Mouse (Mus musculus): ENCODE data around the gene 2300002M23Rik.

2300002M23Rik gene

DNA sequence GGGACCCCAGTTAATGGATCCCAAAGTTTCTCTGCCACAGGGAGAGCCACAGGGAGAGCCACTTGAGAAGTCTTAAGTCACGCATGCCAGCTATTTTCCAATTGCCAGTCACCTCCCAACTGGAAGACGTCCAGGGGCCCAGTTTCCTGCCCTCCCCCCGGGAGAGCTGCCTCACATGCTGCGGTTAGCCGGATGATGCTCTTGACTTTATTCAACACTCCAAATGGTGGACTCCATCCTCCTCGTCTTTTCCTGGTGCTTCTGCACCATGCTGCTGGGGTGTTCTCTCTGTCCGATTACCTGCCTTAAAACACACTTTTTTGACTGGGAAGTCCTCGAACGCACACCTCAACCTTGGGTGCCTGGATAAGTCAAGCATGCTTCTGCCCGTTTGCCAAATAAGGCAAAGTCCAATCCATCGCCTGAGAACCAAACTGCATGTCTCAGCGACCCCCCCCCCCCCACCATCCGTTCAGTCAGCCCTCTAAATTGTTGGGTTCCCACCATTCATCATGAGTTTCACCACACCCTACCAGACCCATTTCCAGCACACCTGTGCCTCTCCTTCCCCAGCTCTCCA is 11.0 kb upstream of the 2300002M23Rik start:
- no peak for DNase-seq (ENCODE audit: low read depth, low spot score)

DNA sequence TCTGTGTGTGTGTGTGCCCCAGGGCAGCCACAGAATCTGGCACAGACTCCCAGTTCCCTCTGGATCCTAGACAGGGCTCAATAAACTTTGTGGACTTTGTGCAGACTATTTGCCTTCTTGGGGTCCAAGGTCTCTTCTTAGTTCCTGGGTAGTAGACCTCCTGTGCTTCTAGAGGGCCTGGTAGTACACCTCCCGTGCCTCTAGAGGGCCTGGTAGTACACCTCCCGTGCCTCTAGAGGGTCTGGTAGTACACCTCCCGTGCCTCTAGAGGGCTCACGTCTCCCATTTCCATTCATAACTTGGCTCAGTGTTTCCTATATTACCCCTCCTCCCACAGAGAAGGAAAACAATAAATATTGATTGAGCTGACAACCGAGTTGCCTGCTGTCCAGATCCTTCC is 10.4 kb upstream of the 2300002M23Rik start:
- peak; percentile 71 for DNase-seq (ENCODE audit: low read depth, low spot score)

DNA sequence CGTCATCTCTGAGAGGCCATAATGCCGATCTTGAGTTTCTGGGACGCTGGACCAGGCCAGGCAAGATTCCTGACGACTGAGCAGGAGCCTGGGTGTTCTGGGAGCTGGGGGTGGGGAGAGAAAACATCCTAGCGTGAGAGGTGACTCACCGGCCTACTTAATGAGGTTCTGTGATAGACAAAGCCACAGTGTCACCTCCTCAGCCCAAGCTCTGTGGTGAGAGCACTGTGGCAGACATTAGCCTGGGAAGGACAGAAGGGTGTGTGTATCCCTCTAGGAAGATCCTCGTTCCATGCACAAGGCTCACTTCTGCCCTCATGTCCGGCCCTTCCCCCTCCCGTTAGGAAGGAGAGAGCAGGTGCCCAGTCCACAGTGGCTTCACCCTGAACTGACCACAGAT is 9.9 kb upstream of the 2300002M23Rik start:
- no peak for DNase-seq (ENCODE audit: low read depth, low spot score)

GRCm38 (mm10) chr17:35558216-35558615 is 9.0 kb upstream of the 2300002M23Rik start:
- DNase-seq (ENCODE audit: low read depth, low spot score): no peak

GRCm38 (mm10) chr17:35567767-35568166 is 517 bp downstream of the 2300002M23Rik start:
- no peak for DNase-seq (ENCODE audit: low read depth, low spot score)

DNA sequence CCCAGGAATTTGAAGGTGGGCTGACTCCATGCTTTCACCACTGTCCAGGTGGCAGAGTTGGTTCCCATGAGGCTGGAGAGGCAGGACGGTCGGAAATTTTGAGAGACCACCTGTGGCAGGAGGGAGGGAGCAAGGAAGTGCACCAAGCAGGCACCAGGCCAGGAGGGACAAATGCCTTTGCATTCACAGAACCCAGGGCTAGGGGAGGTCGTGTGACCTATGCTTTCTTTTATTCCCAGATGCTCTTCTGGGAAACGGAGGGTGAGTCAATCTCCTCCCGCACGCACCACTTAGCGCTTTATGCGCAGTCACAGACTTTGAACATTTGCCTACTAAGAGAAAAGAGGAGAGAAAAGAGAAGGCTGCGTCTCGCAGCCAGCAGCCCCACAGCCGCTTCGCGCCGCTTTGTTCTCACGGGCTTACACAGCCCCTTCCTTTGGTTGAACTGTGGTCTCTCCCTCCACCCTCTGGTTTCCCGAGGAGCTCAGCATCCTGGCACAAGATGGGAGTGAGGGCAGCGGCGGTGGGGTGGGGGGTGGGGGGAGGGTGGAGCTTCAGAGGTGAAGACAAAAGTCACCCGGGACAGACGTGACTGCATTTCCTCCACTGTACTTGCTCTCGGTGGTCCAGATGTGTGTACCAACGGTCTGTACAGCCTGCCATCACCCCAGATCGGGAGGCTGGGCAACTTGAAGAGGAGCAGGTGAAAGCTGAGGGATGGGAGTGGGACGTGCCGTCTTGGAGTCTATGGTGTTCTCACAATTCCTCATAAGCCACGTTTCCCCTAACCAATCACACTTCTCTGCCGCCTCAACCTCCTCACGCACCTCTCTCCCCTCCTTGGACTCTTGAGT is 2.1 kb downstream of the 2300002M23Rik start:
- DNase-seq (ENCODE audit: low read depth, low spot score): no peak

GRCm38 (mm10) chr17:35570836-35571235 is 3.6 kb downstream of the 2300002M23Rik start:
- no peak for DNase-seq (ENCODE audit: low read depth, low spot score)

DNA sequence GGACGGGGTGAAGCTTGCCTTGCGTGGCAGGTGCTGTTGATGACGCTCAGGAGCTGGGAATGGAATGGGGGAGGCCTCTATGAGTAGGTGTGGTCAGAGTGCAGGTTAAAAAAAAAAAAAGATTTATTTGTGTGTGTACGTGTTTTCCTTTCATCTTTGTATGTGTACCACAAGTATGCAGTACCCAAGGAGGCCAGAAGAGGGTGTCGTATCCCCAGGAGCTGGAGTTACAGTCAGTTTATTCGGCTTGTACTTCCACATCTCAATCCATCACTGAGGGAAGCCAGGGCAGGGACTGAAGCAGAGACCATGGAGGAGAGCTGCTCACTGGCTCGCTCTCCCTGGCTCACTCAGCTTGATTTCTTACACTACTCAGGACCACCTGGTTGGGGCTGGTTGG is 4.2 kb downstream of the 2300002M23Rik start:
- DNase-seq (ENCODE audit: low read depth, low spot score): no peak

DNA sequence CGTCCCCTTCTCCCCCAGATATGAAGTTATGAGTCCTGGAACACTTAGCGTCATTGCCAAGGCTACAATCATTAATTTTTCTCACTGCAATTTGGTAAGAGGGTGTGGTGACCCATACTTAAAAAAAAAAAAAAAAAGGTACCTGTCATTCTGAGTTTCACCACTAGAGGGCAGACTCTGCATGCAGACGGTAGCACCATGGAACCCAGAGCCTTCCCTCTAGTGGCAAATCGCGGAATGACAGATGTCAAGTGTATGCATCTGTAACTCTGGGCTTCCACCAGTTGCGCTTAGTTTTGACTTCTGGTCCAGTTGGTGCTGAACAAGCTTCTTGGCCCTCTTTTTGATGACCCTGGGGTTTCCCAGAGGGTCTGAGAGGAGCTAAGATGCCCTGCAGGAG is 11.0 kb downstream of the 2300002M23Rik start:
- peak; percentile 95 for DNase-seq (ENCODE audit: low read depth, low spot score)

DNA sequence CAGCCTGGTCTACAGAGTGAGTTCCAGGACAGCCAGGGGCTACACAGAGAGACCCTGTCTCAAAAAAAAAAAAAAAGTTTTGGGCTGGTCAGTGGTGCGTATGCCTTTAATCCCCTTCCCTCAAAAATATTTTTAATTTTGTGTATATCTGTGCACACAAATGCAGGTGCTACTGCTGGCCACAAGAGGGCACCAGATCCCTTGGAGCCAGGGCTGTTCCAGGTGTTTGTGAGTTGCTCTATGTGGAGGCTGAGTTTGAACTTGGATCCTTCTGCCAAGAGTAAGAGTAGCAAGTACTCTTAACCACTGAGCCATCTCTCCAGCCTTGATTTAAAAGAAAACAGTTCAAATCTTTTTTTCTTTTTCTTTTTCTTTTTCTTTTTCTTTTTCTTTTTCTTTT is 15.7 kb downstream of the 2300002M23Rik start:
- peak; percentile 54 for DNase-seq (ENCODE audit: low read depth, low spot score)

GRCm38 (mm10) chr17:35584330-35584937 is 17.2 kb downstream of the 2300002M23Rik start:
- peak; percentile 88 for DNase-seq (ENCODE audit: low read depth, low spot score)

GRCm38 (mm10) chr17:35587291-35587690 is 20.0 kb downstream of the 2300002M23Rik start:
- DNase-seq (ENCODE audit: low read depth, low spot score): no peak

DNA sequence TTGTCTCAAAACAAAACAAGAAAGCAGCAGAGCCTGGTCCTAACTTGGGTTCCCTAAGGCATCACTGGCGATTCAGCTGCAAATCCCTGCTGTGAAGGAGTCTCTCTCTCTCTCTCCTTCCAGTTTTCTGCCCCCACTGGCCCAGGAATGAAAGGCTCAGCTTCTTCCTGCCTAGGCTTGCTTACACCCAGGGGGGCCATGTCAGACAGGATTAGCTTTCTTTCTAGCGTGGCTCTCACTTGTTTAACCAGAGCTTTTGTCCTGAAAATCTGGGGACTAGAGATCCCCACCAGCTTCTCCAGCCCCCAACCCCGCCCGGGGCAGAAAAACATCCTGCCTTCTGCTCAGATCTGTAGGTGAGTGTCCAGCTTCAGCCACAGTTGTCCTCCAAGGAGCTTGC is 21.1 kb downstream of the 2300002M23Rik start:
- DNase-seq (ENCODE audit: low read depth, low spot score): no peak

DNA sequence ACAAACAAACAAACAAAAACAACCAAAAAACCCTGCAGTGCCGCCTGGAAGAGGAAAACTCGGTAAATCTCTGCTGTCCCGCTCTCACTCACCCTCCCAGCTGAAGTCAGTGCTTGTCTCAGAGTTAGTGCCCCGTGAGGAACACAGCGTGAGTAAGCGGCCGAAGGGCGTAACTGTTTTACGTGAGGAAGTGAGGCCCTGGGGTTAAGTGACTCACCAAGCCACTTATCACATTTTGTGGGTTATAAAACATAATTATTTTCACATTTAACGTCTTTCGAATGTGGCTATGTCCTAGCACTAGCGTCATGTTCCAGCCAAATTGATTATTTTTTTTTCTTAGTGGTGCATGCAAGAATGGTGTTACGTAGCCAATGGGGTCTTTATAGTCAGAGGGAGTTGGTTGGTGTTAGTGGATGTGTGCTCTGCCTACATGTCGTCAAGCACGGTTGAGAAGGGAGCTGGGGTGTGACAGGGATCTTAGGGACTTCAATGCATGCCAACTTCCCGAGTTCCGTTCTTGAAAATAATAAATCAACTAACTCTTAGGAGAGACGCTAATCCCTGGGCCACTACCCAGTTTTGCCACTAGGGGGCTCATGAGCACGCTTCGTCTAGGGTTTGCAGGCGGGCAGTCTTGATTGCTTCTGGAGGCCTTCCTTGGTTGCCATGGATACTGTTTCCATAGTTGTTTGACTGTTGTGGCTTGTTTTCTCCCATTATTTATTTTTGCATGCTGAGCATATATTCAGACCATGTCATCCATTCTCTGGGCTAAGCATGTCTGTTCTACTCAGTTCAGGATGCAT is 23.4 kb downstream of the 2300002M23Rik start:
- DNase-seq (ENCODE audit: low read depth, low spot score): peak; percentile 86

DNA sequence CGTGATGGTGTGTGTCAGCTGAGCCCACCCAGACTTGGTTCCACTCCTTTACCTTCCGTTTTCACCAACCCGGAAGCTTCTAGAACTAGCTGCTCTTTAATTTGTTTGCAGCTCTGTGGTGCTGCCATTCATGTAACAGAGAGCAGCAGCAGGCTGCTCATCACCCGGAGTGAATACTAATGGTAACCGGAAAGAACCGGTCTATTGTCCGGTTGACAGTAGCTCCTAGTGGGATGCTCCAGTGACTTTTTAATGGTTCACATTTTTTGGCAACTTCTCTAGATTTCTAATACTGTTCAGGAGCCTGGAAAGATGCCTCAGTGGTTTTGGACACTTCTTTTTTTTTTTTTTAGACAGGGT is 23.9 kb downstream of the 2300002M23Rik start:
- no peak for DNase-seq (ENCODE audit: low read depth, low spot score)

DNA sequence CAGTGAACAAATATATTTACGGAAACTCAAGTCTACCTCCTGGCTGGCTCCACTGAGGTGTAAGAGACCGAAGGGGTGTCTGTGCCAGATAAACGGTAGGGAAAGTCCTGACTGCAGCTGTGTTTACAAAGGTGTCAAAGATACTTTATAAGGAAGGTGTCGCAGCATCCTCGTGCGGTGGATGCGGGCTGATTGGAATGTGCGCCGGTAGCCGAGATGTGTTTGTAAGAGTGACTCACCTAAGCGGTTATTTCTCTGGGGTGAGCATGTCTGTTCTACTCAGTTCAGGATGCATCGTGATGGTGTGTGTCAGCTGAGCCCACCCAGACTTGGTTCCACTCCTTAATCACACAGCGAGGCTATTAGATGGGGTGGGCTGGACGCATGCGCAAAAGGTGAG is 24.5 kb downstream of the 2300002M23Rik start:
- DNase-seq (ENCODE audit: low read depth, low spot score): no peak

DNA sequence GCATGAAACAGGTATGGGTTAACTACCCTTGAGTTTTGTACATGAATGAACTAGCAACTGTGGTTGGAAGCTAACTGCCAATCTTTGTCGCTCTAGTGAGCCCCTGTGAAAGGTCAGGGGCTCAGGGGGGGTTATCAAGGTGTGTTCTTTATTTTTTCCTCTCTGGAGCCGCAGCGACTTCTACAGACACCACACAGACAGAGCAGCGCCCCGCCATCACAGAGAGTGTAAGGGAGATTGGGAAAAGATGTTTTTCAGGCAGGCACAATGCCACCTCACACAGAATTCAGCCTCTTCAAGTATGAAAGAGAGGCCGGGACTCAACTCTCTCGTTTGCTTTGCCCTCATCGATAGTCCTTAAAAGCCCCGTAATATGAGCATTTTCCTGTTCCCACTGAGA is 24.9 kb downstream of the 2300002M23Rik start:
- DNase-seq (ENCODE audit: low read depth, low spot score): no peak

DNA sequence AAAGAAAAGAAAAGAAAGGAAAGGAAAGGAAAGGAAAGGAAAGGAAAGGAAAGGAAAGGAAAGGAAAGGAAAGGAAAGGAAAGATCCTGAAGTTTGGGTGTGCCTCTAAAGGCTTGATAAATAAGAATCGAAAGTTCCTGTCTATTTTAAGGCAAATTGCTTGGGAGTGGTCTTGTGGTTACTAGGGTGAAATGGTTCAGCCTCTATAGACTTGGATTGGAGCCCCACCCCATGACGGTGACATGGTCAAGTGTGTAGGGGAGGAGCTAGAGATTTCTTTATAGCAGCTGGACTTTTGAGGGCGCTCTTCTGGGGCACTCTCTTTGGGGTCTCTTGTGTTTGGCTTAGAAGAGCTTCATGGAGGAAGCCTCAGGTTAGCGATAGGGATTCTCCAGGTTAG is 26.5 kb downstream of the 2300002M23Rik start:
- DNase-seq (ENCODE audit: low read depth, low spot score): no peak

DNA sequence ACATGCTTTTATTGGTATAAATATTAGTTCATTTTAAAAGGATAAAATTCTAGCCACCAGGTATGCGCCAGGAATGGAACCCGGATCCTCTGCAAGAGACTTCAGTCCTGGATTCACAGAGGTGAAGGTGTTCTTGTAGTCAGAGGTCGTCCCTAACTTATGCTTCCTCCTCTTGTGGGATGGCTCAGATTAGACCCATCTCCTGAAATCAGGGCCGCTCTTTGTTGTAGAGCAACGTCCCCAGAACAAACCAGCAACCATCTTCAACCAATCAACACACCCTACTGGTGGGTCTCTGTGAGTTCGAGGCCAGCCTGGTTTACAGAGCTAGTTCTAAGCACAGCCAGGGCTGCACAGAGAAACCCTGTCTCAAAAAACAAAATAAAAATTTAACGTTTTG is 27.2 kb downstream of the 2300002M23Rik start:
- DNase-seq (ENCODE audit: low read depth, low spot score): no peak

GRCm38 (mm10) chr17:35597399-35597798 is 30.1 kb downstream of the 2300002M23Rik start:
- no peak for DNase-seq (ENCODE audit: low read depth, low spot score)

- no peak for DNase-seq (ENCODE audit: low read depth, low spot score)
These were observed 34.0 kb downstream of the 2300002M23Rik start, which contains the start of gene Sfta2 for GRCm38 (mm10) chr17:35601249-35601648. Gene Sfta2 (plus strand): TSS chr17:35601549.

Data from CD4-positive, CD25-positive, alpha-beta regulatory T cell, adult 2 months (primary cell).